11 mouse cellular contexts compared by ENCODE assay signal in the genomic region with DNA sequence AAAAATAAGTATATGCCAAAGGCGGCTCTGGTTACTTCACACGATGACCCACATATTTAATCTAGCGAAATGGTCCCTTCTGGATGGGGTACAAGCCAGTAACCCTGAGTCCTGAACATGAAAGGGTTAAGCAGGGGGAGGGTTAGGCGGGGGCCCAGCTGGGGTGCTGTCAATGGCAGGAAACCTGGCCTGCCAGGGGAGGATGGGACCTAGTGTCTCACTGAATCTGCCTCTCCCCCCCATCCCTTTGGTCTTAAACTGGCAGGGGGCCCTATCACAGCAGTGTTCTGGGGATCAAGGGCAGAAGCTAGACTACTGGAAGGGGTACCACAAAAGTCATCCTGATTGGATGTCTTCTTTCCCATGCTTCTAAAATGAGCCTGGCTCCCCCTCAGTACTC. TPM values are rescaled to one million over a fixed set of nuclear protein-coding genes. Genes with fewer than 3 reads are reported as not detected.
A peak's percentile ranks its signal among the peaks of the same experiment; 100 is the strongest.
DNase-seq lines count a peak whose midpoint lies in the region; ATAC-seq and TF ChIP-seq lines count a peak whose summit lies in the region.
"Had no signal": no experiment of that assay in that cellular context is flagged by ENCODE, and none has a peak within 500 bp of the region (broad histone marks: within the 10 kb centered on the region; RNA-seq: fewer than 3 reads in every experiment).

No protein-coding gene starts in this region.

- 17% methylated on average over 4 of the region's 4 CpGs for WGBS in hindbrain, embryonic 13.5 days
- WGBS in hindbrain, embryonic 12.5 days: 15% methylated on average over 4 of the region's 4 CpGs
- whole genome bisulfite sequencing in embryonic facial prominence, embryonic 12.5 days: 25% methylated on average over 4 of the region's 4 CpGs

- peaks cover 53% of the 10 kb centered on the region for H3K4me1 ChIP-seq in hindbrain, embryonic 13.5 days (replicated peaks)
- H3K4me1 ChIP-seq in hindbrain, embryonic 12.5 days: peaks cover 64% of the 10 kb centered on the region
- H3K4me1 ChIP-seq in ES-E14 (ENCODE audit: control insufficient read depth in 2 of 2, insufficient read depth in 2 of 2, low read length in 2 of 2, poor library complexity in 1 of 2): peaks cover 12 to 41% of the 10 kb centered on the region in 2 experiments
- peaks cover 52% of the 10 kb centered on the region for H3K4me1 ChIP-seq in embryonic facial prominence, embryonic 12.5 days

- no peak overlapping the region for H3K4me2 ChIP-seq in hindbrain, embryonic 13.5 days
- H3K4me2 ChIP-seq in hindbrain, embryonic 12.5 days (replicated peaks): no peak overlapping the region
- H3K4me2 ChIP-seq in embryonic facial prominence, embryonic 12.5 days (replicated peaks): no peak overlapping the region

- intact Hi-C loops in gastrocnemius, postnatal 36 days (cut with DNase I): no loop called here

- ATAC-seq in hindbrain, embryonic 13.5 days (ENCODE audit: low FRiP score): no peak
- no peak for ATAC-seq in hindbrain, embryonic 12.5 days (ENCODE audit: low FRiP score)
- no peak for ATAC-seq in embryonic facial prominence, embryonic 12.5 days (ENCODE audit: insufficient number of reproducible peaks, insufficient read depth, low FRiP score, low TSS enrichment)

- no peak overlapping the region; the same call in 1 of the 2 replicates for H3K9ac ChIP-seq in hindbrain, embryonic 13.5 days
- H3K9ac ChIP-seq in hindbrain, embryonic 12.5 days: no peak overlapping the region
- peak overlapping the region; percentile 26; the same call in 1 of the 2 replicates for H3K9ac ChIP-seq in ES-E14 (ENCODE audit: insufficient read depth, low read depth, low read length, poor library complexity, severe bottlenecking)
- H3K9ac ChIP-seq in embryonic facial prominence, embryonic 12.5 days: 0 out of 2 replicates have a peak overlapping the region, but pooled peaks have one; percentile 15

- H3K27me3 ChIP-seq in hindbrain, embryonic 13.5 days: peaks cover 59% of the 10 kb centered on the region
- peaks cover 54% of the 10 kb centered on the region for H3K27me3 ChIP-seq in hindbrain, embryonic 12.5 days
- peaks cover 45% of the 10 kb centered on the region for H3K27me3 ChIP-seq in embryonic facial prominence, embryonic 12.5 days

- no peaks in the 10 kb centered on the region for H3K36me3 ChIP-seq in hindbrain, embryonic 13.5 days
- no peaks in the 10 kb centered on the region for H3K36me3 ChIP-seq in hindbrain, embryonic 12.5 days
- H3K36me3 ChIP-seq in ES-E14 (ENCODE audit: control insufficient read depth, insufficient read depth, low read length, poor library complexity, severe bottlenecking): no peaks in the 10 kb centered on the region
- H3K36me3 ChIP-seq in embryonic facial prominence, embryonic 12.5 days: no peaks in the 10 kb centered on the region

- H3K27ac ChIP-seq in hindbrain, embryonic 13.5 days: peak overlapping the region; percentile 18; the same call in 1 of the 2 replicates
- H3K27ac ChIP-seq in hindbrain, embryonic 12.5 days: no peak overlapping the region
- no peak overlapping the region; the same call in 1 of the 2 replicates for H3K27ac ChIP-seq in ES-E14 (ENCODE audit: insufficient read depth, low read depth, low read length, poor library complexity, severe bottlenecking)
- H3K27ac ChIP-seq in embryonic facial prominence, embryonic 12.5 days: no peak overlapping the region

- H3K4me3 ChIP-seq in hindbrain, embryonic 13.5 days: no peak overlapping the region
- no peak overlapping the region for H3K4me3 ChIP-seq in hindbrain, embryonic 12.5 days
- H3K4me3 ChIP-seq in ES-E14 (ENCODE audit: insufficient read depth in 1 of 2, low read depth in 1 of 2, low read length in 2 of 2, poor library complexity in 1 of 2, severe bottlenecking in 1 of 2): no peak overlapping the region
- no peak overlapping the region for H3K4me3 ChIP-seq in embryonic facial prominence, embryonic 12.5 days

- H3K9me3 ChIP-seq in hindbrain, embryonic 13.5 days: no peaks in the 10 kb centered on the region
- H3K9me3 ChIP-seq in hindbrain, embryonic 12.5 days (replicated peaks): no peaks in the 10 kb centered on the region
- H3K9me3 ChIP-seq in ES-E14 (ENCODE audit: control insufficient read depth, insufficient read depth, low read depth, low read length): no peaks in the 10 kb centered on the region
- H3K9me3 ChIP-seq in embryonic facial prominence, embryonic 12.5 days: no peaks in the 10 kb centered on the region

- in situ Hi-C loops in ES-E14 (cut with MboI; ENCODE audit: low sequenced_read_pairs in 2 of 2, unreplicated experiment in 2 of 2): no loop called here

- no peak for DNase-seq in ES-E14 (ENCODE audit: low read depth, low spot score)
- peak; percentile 46 to 60 for DNase-seq in kidney, postnatal 36 days
- no peak for DNase-seq in cerebellum, adult 11-12 months
- no peak for DNase-seq in frontal cortex, postnatal 10 days (ENCODE audit: low spot score in 2 of 2)
- DNase-seq in gastrocnemius, postnatal 36 days: no peak

TF ChIP-seq in ES-E14, 5 proteins besides CTCF, POLR2A, EP300 and RAD21:
- TF ChIP-seq ZNF384 (IDR thresholded peaks at IDR 0.05; ENCODE audit: low read depth, low read length) (no peak), HCFC1 (IDR thresholded peaks at IDR 0.05; ENCODE audit: borderline replicate concordance, insufficient read depth, low read length) (no peak), ZC3H11A (IDR thresholded peaks at IDR 0.05; ENCODE audit: borderline replicate concordance, low read depth, low read length) (no peak), MAFK (IDR thresholded peaks at IDR 0.05; ENCODE audit: insufficient read depth, low read depth, low read length) (no peak), CHD2 (IDR thresholded peaks at IDR 0.05; ENCODE audit: low read depth, low read length) (no peak)

RNA-seq across cellular contexts. Expression of gene Grrp1, which starts 1.9 kb away (rescaled TPM):
- polyA plus RNA-seq in hindbrain, embryonic 13.5 days (2015; fragmentation: Nextera tagmentation; extraction: Ambion mirVana): 9.3 and 14.2 TPM in 2 replicates
- polyA plus RNA-seq in hindbrain, embryonic 12.5 days (2016; fragmentation: Nextera tagmentation; extraction: Ambion mirVana): 8.5 and 8.9 TPM in 2 replicates
- total RNA-seq in ES-E14 (2012; rRNA removed): 1.6 and 2.2 TPM in 2 replicates
- polyA plus RNA-seq in embryonic facial prominence, embryonic 12.5 days (2016; fragmentation: Nextera tagmentation; extraction: Ambion mirVana): 6.3 and 6.4 TPM in 2 replicates
- 1 to 10 TPM; 2.4 to 3.6 TPM for total RNA-seq in gastrocnemius, postnatal 36 days (2021)
- total RNA-seq: monocyte, adult 5-6 weeks had no signal

RNA-seq across cellular contexts. Expression of gene Gm30191, which starts 9.1 kb away (rescaled TPM):
- polyA plus RNA-seq in hindbrain, embryonic 13.5 days (2015; fragmentation: Nextera tagmentation; extraction: Ambion mirVana): 0.54 and 0.74 TPM in 2 replicates
- 0.35 and 0.39 TPM in 2 replicates for polyA plus RNA-seq in hindbrain, embryonic 12.5 days (2016; fragmentation: Nextera tagmentation; extraction: Ambion mirVana)
- total RNA-seq in ES-E14 (2012; rRNA removed): not detected in 2 replicates
- not detected in 2 replicates for polyA plus RNA-seq in embryonic facial prominence, embryonic 12.5 days (2016; fragmentation: Nextera tagmentation; extraction: Ambion mirVana)
- total RNA-seq in gastrocnemius, postnatal 36 days (2021): not detected
- total RNA-seq: hematopoietic stem cell, adult 5-6 weeks; monocyte, adult 5-6 weeks had no signal
- polyA plus RNA-seq: limb, embryonic 14.5 days had no signal

RNA-seq across cellular contexts. Expression of gene Zfp593, which starts 10.5 kb away (rescaled TPM):
- 15.5 and 15.7 TPM in 2 replicates for polyA plus RNA-seq in hindbrain, embryonic 13.5 days (2015; fragmentation: Nextera tagmentation; extraction: Ambion mirVana)
- 18.3 TPM in 2 replicates for polyA plus RNA-seq in hindbrain, embryonic 12.5 days (2016; fragmentation: Nextera tagmentation; extraction: Ambion mirVana)
- 19.8 and 25.2 TPM in 2 replicates for total RNA-seq in ES-E14 (2012; rRNA removed)
- polyA plus RNA-seq in embryonic facial prominence, embryonic 12.5 days (2016; fragmentation: Nextera tagmentation; extraction: Ambion mirVana): 19.5 and 19.8 TPM in 2 replicates
- 1 to 10 TPM; 4.5 to 4.7 TPM for total RNA-seq in gastrocnemius, postnatal 36 days (2021)

RNA-seq across cellular contexts. Expression of gene E130218I03Rik, which starts 12.4 kb away (rescaled TPM):
- polyA plus RNA-seq in hindbrain, embryonic 13.5 days (2015; fragmentation: Nextera tagmentation; extraction: Ambion mirVana): 0.45 and 0.56 TPM in 2 replicates
- polyA plus RNA-seq in hindbrain, embryonic 12.5 days (2016; fragmentation: Nextera tagmentation; extraction: Ambion mirVana): 0.31 and 0.66 TPM in 2 replicates
- 1.3 and 1.6 TPM in 2 replicates for total RNA-seq in ES-E14 (2012; rRNA removed)
- 1.4 and 1.7 TPM in 2 replicates for polyA plus RNA-seq in embryonic facial prominence, embryonic 12.5 days (2016; fragmentation: Nextera tagmentation; extraction: Ambion mirVana)
- not detected for total RNA-seq in gastrocnemius, postnatal 36 days (2021)
- total RNA-seq: hematopoietic stem cell, adult 5-6 weeks had no signal

RNA-seq across cellular contexts. Expression of gene Cnksr1, which starts 17.7 kb away (rescaled TPM):
- 0.06 and 0.08 TPM in 2 replicates for polyA plus RNA-seq in hindbrain, embryonic 13.5 days (2015; fragmentation: Nextera tagmentation; extraction: Ambion mirVana)
- 0.46 and 1.3 TPM in 2 replicates for polyA plus RNA-seq in hindbrain, embryonic 12.5 days (2016; fragmentation: Nextera tagmentation; extraction: Ambion mirVana)
- total RNA-seq in ES-E14 (2012; rRNA removed): 1.7 and 2.7 TPM in 2 replicates
- 2.1 and 2.5 TPM in 2 replicates for polyA plus RNA-seq in embryonic facial prominence, embryonic 12.5 days (2016; fragmentation: Nextera tagmentation; extraction: Ambion mirVana)
- total RNA-seq in gastrocnemius, postnatal 36 days (2021): 10 to 100 TPM; 33.7 to 36.3 TPM
- total RNA-seq: hematopoietic stem cell, adult 5-6 weeks; monocyte, adult 5-6 weeks had no signal

Comparison
In these comparisons a context has a peak if more than half of its experiments do, and no peak if none do; other contexts are left out.
1. H3K9ac ChIP-seq: peak in ES-E14 (single experiment) and embryonic facial prominence, embryonic 12.5 days (single experiment); none in hindbrain, embryonic 13.5 days (single experiment) and hindbrain, embryonic 12.5 days (single experiment).
2. DNase-seq: peak in kidney, postnatal 36 days (2 of 2); none in ES-E14 (single experiment), cerebellum, adult 11-12 months (single experiment), frontal cortex, postnatal 10 days (0 of 2) and gastrocnemius, postnatal 36 days (0 of 2).